Mouse (Mus musculus) liver, embryonic 16.5 days (tissue): ENCODE measurements at regions not wholly inside any gene's neighbourhood (a gene's known extent, or its start where the extent isn't known, plus 50 kb on each side); places are given as distances from the start of the nearest gene placed in this dataset.

Experiments
- ATAC-seq: fragments of 200-750 bp; cut with Nextera tagmentation; 2 replicates; pipeline ENCODE4 v1.8.0; 2017; ENCODE audit warnings: low read depth, mild to moderate bottlenecking, moderate number of reproducible peaks, moderate library complexity
- H3K27ac ChIP-seq: fragments of 300-500 bp; sonication (generic); 2 replicates; pipeline ENCODE4 v1.5.1; 2014; ENCODE audit warnings: mild to moderate bottlenecking, low read length
- H3K27me3 ChIP-seq: fragments of 300-500 bp; sonication (generic); 2 replicates; pipeline ENCODE4 v1.6.1; 2014; ENCODE audit warnings: low read depth, low read length, mixed read lengths; ENCODE audit not compliant: control insufficient read depth, insufficient read depth
- H3K36me3 ChIP-seq: fragments of 300-500 bp; sonication (generic); 2 replicates; pipeline ENCODE4 v1.6.1; 2014; ENCODE audit warnings: mild to moderate bottlenecking; ENCODE audit not compliant: control insufficient read depth, insufficient read depth
- H3K4me1 ChIP-seq: fragments of 300-500 bp; sonication (generic); 2 replicates; pipeline ENCODE4 v1.6.1; 2014; ENCODE audit warnings: low read depth, low read length, mixed read lengths; ENCODE audit not compliant: control insufficient read depth
- H3K4me2 ChIP-seq: fragments of 300-500 bp; sonication (generic); 2 replicates; pipeline ENCODE4 v1.6.1; 2014; ENCODE audit warnings: low read depth, low read length, mixed read lengths
- H3K4me3 ChIP-seq: fragments of 300-500 bp; sonication (generic); 2 replicates; pipeline ENCODE4 v1.5.1; 2014; ENCODE audit warnings: low read depth, mild to moderate bottlenecking, low read length
- H3K9ac ChIP-seq: fragments of 300-500 bp; sonication (generic); 2 replicates; pipeline ENCODE4 v1.6.1; 2014; ENCODE audit warnings: low read depth, low read length
- H3K9me3 ChIP-seq: fragments of 300-500 bp; sonication (generic); replicated peaks from 2 replicates; pipeline ENCODE4 v1.6.1; 2016; ENCODE audit warnings: low read length; ENCODE audit not compliant: control insufficient read depth
- WGBS: fragments of 180-500 bp; shearing (Covaris S2); extraction: QIAGEN DNeasy Blood & Tissue Kit; methylation state at CpG from one replicate; pipeline ENCODE4 v1.1.7; 2014; ENCODE audit not compliant: insufficient replicate concordance; 5-methylcytosine and 5-hydroxymethylcytosine counted together

- WGBS: 65% methylated on average over 2 of the region's 2 CpGs
- no peak overlapping the region for H3K4me3 ChIP-seq
- no peaks in the 10 kb centered on the region for H3K4me1 ChIP-seq
- no peaks in the 10 kb centered on the region for H3K36me3 ChIP-seq
- no peaks in the 10 kb centered on the region for H3K27me3 ChIP-seq
- H3K9ac ChIP-seq: no peak overlapping the region
- no peak overlapping the region for H3K4me2 ChIP-seq
- no peaks in the 10 kb centered on the region for H3K9me3 ChIP-seq
- ATAC-seq: no peak
- H3K27ac ChIP-seq: no peak overlapping the region
Measured at GRCm38 (mm10) chr10:98695371-98695725, 218.9 kb upstream of the Atp2b1 start.

GRCm38 (mm10) chr10:98697866-98698265, 216.3 kb upstream of the Atp2b1 start:
- no peaks in the 10 kb centered on the region for H3K36me3 ChIP-seq
- WGBS: 65% methylated on average over 4 of the region's 4 CpGs
- H3K9ac ChIP-seq: no peak overlapping the region
- H3K27ac ChIP-seq: no peak overlapping the region
- ATAC-seq: no peak
- no peaks in the 10 kb centered on the region for H3K4me1 ChIP-seq
- no peaks in the 10 kb centered on the region for H3K9me3 ChIP-seq
- no peak overlapping the region for H3K4me3 ChIP-seq
- no peak overlapping the region for H3K4me2 ChIP-seq
- H3K27me3 ChIP-seq: no peaks in the 10 kb centered on the region

- ATAC-seq: no peak
- no peaks in the 10 kb centered on the region for H3K4me1 ChIP-seq
- H3K4me3 ChIP-seq: no peak overlapping the region
- no peak overlapping the region for H3K27ac ChIP-seq
- no peak overlapping the region for H3K9ac ChIP-seq
- 67% methylated on average over 4 of the region's 4 CpGs for WGBS
- no peaks in the 10 kb centered on the region for H3K36me3 ChIP-seq
- no peaks in the 10 kb centered on the region for H3K9me3 ChIP-seq
- H3K4me2 ChIP-seq: no peak overlapping the region
- H3K27me3 ChIP-seq: no peaks in the 10 kb centered on the region
Measured at GRCm38 (mm10) chr10:98699579-98699978, 214.6 kb upstream of the Atp2b1 start.

- no peaks in the 10 kb centered on the region for H3K36me3 ChIP-seq
- H3K27me3 ChIP-seq: no peaks in the 10 kb centered on the region
- no peak overlapping the region for H3K9ac ChIP-seq
- no peaks in the 10 kb centered on the region for H3K4me1 ChIP-seq
- no peak overlapping the region for H3K4me2 ChIP-seq
- H3K9me3 ChIP-seq: no peaks in the 10 kb centered on the region
- 55% methylated on average over 4 of the region's 4 CpGs for WGBS
- ATAC-seq: no peak
- H3K27ac ChIP-seq: no peak overlapping the region
- no peak overlapping the region for H3K4me3 ChIP-seq
Measured at GRCm38 (mm10) chr10:98700407-98700806, 213.8 kb upstream of the Atp2b1 start.

GRCm38 (mm10) chr10:98701285-98701684, 212.9 kb upstream of the Atp2b1 start:
- Histone ChIP-seq H3K9ac (no peak overlapping the region), H3K36me3 (no peaks in the 10 kb centered on the region), H3K27me3 (no peaks in the 10 kb centered on the region), H3K9me3 (no peaks in the 10 kb centered on the region), H3K4me1 (no peaks in the 10 kb centered on the region), H3K4me3 (no peak overlapping the region), H3K4me2 (no peak overlapping the region), H3K27ac (no peak overlapping the region)
- no peak for ATAC-seq
- WGBS: 62% methylated on average over 3 of the region's 3 CpGs

GRCm38 (mm10) chr10:98702470-98703215, 211.6 kb upstream of the Atp2b1 start:
- 57% methylated on average over 5 of the region's 5 CpGs for WGBS
- Histone ChIP-seq H3K4me2 (no peak overlapping the region), H3K9me3 (no peaks in the 10 kb centered on the region), H3K4me3 (no peak overlapping the region), H3K36me3 (no peaks in the 10 kb centered on the region), H3K27me3 (no peaks in the 10 kb centered on the region), H3K9ac (no peak overlapping the region), H3K4me1 (no peaks in the 10 kb centered on the region), H3K27ac (no peak overlapping the region)
- ATAC-seq: no peak

- Histone ChIP-seq H3K4me1 (no peaks in the 10 kb centered on the region), H3K9me3 (no peaks in the 10 kb centered on the region)
- WGBS: 60% methylated on average over 2 of the region's 2 CpGs
Measured at GRCm38 (mm10) chr10:98703642-98704293, 210.4 kb upstream of the Atp2b1 start.

GRCm38 (mm10) chr10:98704559-98704958, 209.6 kb upstream of the Atp2b1 start:
- H3K36me3 ChIP-seq: no peaks in the 10 kb centered on the region
- 59% methylated on average over 6 of the region's 6 CpGs for WGBS
- ATAC-seq: no peak
- no peaks in the 10 kb centered on the region for H3K4me1 ChIP-seq
- no peak overlapping the region for H3K4me3 ChIP-seq
- H3K9ac ChIP-seq: no peak overlapping the region
- H3K27ac ChIP-seq: no peak overlapping the region
- no peaks in the 10 kb centered on the region for H3K27me3 ChIP-seq
- H3K9me3 ChIP-seq: no peaks in the 10 kb centered on the region
- H3K4me2 ChIP-seq: no peak overlapping the region

More at GRCm38 (mm10) chr10:98703642-98704293, 210.4 kb upstream of the Atp2b1 start:
- Histone ChIP-seq H3K4me2 (no peak overlapping the region), H3K9ac (no peak overlapping the region), H3K27me3 (no peaks in the 10 kb centered on the region), H3K4me3 (no peak overlapping the region), H3K36me3 (no peaks in the 10 kb centered on the region), H3K27ac (no peak overlapping the region)
- ATAC-seq: no peak

GRCm38 (mm10) chr10:98717856-98718255, 196.3 kb upstream of the Atp2b1 start:
- H3K27me3 ChIP-seq: no peaks in the 10 kb centered on the region
- 67% methylated on average over 4 of the region's 4 CpGs for WGBS
- no peak overlapping the region for H3K4me3 ChIP-seq
- H3K9me3 ChIP-seq: no peaks in the 10 kb centered on the region
- H3K4me2 ChIP-seq: no peak overlapping the region
- no peak for ATAC-seq
- H3K27ac ChIP-seq: no peak overlapping the region
- H3K9ac ChIP-seq: no peak overlapping the region
- no peaks in the 10 kb centered on the region for H3K36me3 ChIP-seq
- peaks cover 7% of the 10 kb centered on the region; the same call in 1 of the 2 replicates for H3K4me1 ChIP-seq
